Mouse (Mus musculus) C2C12 (cell line): ENCODE results near the gene Rap1b.

Experiments used
- CTCF ChIP-seq: IDR thresholded peaks from one replicate; pipeline ENCODE4 v1.5.1; 2011; ENCODE audit not compliant: control insufficient read depth, insufficient read depth, insufficient read length
- MYOG ChIP-seq: IDR thresholded peaks from one replicate; pipeline ENCODE4 v1.6.1; 2011; ENCODE audit not compliant: control insufficient read depth, insufficient read length; ENCODE audit errors: extremely low read depth

- TF ChIP-seq CTCF (no peak), MYOG (no peak)
These were observed 4.1 kb downstream of the Rap1b start for GRCm38 (mm10) chr10:117841765-117842164.
